Mouse (Mus musculus) lung, postnatal 14 days (tissue): ENCODE measurements around the gene Myh7.
"Not testable (repeated sequence)": the region's sequence is repeated elsewhere in the genome, so short reads cannot be mapped to it uniquely, and the experiment has no call there.

Source experiments
- DNase-seq: peaks from one replicate; pipeline ENCODE4 v3.0.0; 2021

The Myh7 gene

GRCm38 (mm10) chr14:55003878-55004855 is 9.7 kb upstream of the Myh7 start:
- DNase-seq: peak; percentile 14

GRCm38 (mm10) chr14:55002687-55003120 is 8.3 kb upstream of the Myh7 start:
- DNase-seq: no peak

- DNase-seq: no peak
These were observed 7.7 kb upstream of the Myh7 start for GRCm38 (mm10) chr14:55001938-55002686.

DNA sequence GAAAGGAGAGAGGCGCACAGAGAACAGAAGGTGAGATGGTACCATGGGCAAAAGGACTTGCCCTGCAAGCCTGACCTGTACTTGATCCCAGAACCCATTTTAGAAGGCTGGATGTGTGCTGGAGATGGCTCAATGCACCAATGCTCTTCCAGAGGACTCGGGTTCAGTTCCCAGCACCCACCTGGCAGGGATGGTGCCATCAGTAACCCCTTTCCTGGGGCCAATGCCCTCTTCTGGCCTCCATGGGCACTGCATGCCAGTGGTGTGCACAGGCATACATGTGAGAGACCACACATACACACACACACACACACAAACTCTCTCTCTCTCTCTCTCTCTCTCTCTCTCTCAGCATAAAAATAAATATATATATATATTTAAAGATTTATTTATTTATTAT is 7.0 kb upstream of the Myh7 start:
- DNase-seq: no peak

DNA sequence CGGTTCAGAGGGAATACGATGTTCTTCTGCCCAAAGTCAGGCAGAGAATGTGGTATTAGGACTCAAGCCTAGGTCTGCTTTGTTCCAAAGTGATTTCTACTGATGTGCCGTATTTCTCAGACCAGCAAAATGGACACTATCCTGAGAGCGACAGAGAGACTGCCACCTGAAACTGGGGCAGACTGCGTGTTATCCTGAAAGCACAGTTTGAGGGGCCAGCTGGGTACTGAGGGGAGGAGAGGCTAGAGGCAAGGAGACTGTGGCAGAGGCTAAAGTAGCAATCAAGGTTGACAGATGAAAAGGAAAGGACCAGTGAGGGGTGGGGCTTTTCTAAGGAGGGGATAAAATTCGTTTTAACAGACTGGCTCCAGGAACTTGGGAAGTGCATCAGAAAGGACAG is 6.4 kb upstream of the Myh7 start:
- no peak for DNase-seq

DNA sequence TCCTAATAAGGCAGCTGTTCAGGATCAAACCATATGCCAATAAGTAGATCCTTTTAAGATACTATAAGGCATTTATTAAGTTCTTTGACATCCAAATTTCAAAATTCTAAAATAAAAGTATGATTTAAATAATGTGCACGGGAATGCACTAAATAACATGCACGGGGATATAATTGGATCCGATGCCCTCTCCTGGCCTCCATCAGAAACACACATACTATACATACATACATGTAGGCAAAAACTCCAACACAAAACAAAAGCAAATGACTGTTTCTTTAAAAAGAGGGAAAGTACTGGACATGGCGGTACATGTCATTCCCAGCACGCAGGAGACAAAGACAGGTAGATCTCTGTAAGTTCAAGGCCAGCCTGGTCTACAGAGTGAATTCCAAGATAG is 5.4 kb upstream of the Myh7 start:
- DNase-seq: not testable (repeated sequence)

- DNase-seq: no peak
These were observed 4.3 kb upstream of the Myh7 start for GRCm38 (mm10) chr14:54998680-54999079.

DNA sequence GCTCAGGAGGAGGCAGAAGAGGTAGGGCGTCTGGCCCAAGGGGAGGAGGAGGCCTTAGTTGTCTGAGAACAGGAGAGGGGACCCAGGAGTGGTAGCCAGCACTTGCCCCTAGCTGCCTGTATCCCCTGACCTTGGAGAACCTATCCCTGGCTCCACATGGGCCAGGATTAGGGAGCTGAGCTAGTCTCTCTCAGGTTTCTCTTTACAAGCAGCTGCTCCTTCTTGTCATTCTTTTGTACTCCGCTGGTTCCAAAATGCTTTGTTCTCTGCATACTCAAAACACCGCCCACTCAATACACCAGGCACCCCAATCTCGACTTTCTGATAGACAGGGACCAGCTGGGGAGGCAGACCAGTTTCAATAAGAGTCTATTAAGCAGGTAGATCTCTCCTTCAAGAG is 2.9 kb upstream of the Myh7 start:
- no peak for DNase-seq

GRCm38 (mm10) chr14:54996793-54997192 is 2.4 kb upstream of the Myh7 start:
- no peak for DNase-seq

DNA sequence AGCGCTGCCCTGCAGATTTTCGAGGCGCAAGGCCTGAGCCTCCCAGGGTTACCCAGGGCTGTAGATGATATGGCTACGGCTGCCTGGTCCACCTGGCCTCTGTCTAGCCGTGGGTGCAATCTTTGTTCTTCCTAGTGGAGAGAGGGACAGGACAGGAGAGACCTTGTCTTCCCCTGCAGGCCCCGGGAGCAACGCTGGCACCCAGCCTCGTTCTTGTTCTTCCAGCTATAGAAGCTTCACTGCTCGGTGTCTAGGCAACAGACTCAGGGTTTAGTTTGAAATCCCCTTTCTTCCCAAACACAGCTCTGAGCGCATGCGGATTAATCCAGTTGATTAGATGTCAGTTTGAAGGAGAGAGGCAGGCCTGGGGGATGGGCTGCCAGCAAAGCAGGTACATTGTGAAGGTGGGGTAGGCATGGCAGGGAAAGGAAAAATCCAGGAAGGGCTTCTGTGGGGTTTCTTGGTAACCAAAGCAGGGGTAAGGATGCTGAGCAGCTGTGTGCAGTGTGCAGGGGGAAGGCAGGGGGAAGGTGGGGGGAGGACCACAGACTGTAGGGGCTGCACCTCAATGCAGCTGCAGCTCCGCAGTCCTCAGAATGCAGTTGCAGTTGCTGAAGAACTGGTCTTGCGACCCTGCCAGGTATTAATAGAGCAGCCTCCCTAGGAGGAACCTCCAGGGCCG is 1.2 kb upstream of the Myh7 start:
- DNase-seq: no peak

GRCm38 (mm10) chr14:54994869-54995186 is 402 bp upstream of the Myh7 start:
- DNase-seq: no peak

DNA sequence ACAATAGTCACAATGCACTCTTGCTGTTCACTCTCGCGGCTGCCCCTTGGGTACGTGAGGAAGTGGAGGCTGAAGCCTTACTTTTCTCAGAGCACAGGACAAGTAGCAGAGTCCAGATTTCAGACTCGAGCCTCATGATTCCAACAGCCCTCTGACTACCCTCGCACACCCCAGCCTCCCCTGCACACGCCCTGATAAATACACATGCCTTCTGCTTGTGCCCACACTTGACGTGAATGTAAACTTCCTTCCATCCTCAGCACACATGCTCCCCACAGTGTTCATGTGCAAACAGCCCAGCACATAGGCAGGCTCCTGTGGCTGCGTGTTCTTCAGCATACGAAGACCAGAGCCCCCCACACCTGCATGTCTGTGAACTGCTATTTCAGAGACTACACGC is 790 bp downstream of the Myh7 start:
- no peak for DNase-seq

GRCm38 (mm10) chr14:54992196-54992595 is 2.2 kb downstream of the Myh7 start:
- no peak for DNase-seq

- no peak for DNase-seq
These were observed 4.5 kb downstream of the Myh7 start for GRCm38 (mm10) chr14:54989886-54990441.

DNA sequence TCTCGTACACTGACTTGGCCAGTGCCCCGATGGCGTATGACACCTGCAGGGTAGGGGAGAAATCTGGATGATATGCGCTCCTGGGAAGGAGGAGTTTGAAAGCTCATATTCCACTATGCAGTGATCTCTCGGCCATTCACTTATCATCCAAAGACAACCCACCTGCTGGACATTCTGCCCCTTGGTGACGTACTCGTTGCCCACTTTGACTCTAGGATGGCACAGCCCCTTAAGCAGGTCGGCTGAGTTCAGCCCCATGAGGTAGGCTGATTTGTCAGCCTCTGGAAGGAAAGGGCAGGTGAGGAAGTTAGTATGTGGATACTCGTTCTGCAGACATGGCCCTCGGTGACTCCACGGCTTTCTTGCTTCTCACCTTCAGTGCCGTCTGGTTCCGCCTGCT is 5.5 kb downstream of the Myh7 start:
- no peak for DNase-seq

GRCm38 (mm10) chr14:54988350-54988874 is 6.0 kb downstream of the Myh7 start:
- not testable (repeated sequence) for DNase-seq

GRCm38 (mm10) chr14:54981934-54982333 is 12.5 kb downstream of the Myh7 start:
- DNase-seq: no peak

DNA sequence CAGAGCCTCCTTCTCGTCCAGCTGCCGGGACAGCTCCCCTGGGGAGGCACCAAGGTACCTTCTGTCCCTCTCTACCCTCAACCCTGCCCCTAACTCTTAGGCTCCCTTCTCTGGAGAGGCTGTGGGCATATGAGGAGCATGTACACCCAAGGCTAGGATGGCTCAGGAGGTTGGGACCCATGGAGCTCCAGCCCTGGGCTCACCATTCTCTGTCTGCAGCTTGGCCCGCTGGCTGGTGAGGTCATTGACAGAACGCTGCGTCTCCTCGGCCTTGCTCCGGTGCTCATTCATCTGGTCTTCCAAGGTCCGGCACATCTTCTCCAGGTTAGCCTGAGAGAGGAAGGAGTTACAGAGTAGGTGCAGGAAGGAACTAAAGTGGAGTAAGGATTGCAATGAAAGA is 15.8 kb downstream of the Myh7 start:
- DNase-seq: no peak

DNA sequence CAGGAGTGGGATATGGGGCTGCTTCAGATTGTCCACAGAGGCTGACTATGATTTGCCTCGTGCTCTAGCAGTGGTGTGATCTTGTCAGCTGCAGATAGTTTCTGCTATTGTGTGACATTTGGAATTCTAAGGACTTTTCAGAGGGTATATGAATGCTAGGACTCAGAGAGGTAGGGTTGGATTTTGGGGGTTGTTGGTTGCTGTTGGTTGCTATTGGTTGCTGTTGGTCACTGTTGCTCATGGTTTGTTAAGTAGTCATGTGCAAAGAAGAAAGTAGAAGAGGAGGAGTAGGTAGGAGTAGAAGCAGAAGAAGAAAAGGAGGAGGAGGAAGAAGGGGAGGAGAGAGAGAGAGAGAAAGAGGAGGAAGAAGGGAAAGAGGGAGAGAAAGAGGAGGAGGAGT is 17.8 kb downstream of the Myh7 start, which contains the start of gene Gm17428:
Gm17428 (plus strand) TSS at position 301 of the 400 bp plus-strand sequence.
- no peak for DNase-seq

GRCm38 (mm10) chr14:54974068-54974791 is 20.2 kb downstream of the Myh7 start:
- DNase-seq: no peak

DNA sequence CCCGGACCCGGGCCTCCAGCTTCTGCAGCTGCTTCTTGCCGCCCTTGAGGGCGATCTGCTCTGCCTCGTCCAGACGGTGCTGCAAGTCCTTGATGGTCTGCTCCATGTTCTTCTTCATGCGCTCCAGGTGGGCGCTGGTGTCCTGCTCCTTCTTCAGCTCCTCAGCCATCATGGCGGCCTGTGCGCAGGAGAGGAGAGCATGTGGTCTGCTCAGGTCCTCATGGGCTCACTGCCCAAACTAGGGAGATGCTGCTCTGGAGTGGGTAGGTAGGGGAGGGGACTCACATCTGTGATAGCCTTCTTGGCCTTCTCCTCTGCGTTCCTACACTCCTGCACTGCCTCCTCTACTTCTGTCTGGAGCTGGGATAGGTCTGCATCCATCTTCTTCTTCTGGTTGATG is 21.6 kb downstream of the Myh7 start:
- DNase-seq: not testable (repeated sequence)

DNA sequence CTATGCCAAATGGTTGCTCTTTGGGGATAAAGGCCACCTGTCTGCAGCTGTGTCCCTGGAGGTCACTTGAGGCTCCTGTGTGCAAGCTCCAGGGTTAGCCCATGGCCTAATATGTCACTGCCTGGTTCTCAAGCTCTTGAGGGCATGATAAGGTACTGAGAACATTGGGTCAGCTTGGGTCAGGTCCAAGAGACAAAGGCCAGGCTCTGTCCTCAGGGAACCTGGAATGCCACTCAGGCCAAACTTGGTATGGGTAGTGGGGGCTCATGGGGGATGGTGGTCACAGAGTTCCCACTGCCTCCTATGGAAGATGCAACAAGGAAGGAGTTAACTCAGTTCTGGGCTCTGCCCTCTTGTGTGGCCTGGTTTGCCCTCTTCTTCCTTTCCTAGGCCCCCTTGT is 26.1 kb downstream of the Myh7 start:
- DNase-seq: no peak
